Mouse (Mus musculus) lung, postnatal 4 days (tissue): ENCODE data around the gene Tmem161b.
"Not testable (repeated sequence)": the region's sequence is repeated elsewhere in the genome, so short reads cannot be mapped to it uniquely, and the experiment has no call there.

Experiments
- DNase-seq, 2 experiments: peaks; one replicate each; pipeline ENCODE4 v3.0.0; 2021

Tmem161b gene

GRCm38 (mm10) chr13:84221820-84222681, at the start of gene Tmem161b:
TSS of gene Tmem161b (plus strand) at chr13:84222296.
- DNase-seq, result peak; percentile 90 to 94

GRCm38 (mm10) chr13:84185835-84186234, 36.3 kb upstream of the Tmem161b start:
- not testable (repeated sequence) for DNase-seq

GRCm38 (mm10) chr13:84192723-84193122, 29.4 kb upstream of the Tmem161b start:
- DNase-seq, result no peak

GRCm38 (mm10) chr13:84222682-84222992, 541 bp downstream of the Tmem161b start:
- DNase-seq, result no peak

GRCm38 (mm10) chr13:84223018-84223417, 922 bp downstream of the Tmem161b start:
- DNase-seq, result no peak

GRCm38 (mm10) chr13:84234019-84234418, 11.9 kb downstream of the Tmem161b start:
- no peak for DNase-seq

- no peak for DNase-seq
Observed at GRCm38 (mm10) chr13:84236768-84237167, 14.7 kb downstream of the Tmem161b start.

- no peak for DNase-seq
Observed at GRCm38 (mm10) chr13:84238184-84238583, 16.1 kb downstream of the Tmem161b start.

GRCm38 (mm10) chr13:84248065-84248464, 26.0 kb downstream of the Tmem161b start:
- DNase-seq, result no peak

- DNase-seq, result no peak
Observed at GRCm38 (mm10) chr13:84251295-84251694, 29.2 kb downstream of the Tmem161b start.

- no peak for DNase-seq
Observed at GRCm38 (mm10) chr13:84255047-84255446, 33.0 kb downstream of the Tmem161b start.

GRCm38 (mm10) chr13:84264418-84264817, 42.3 kb downstream of the Tmem161b start:
- not testable (repeated sequence) for DNase-seq

GRCm38 (mm10) chr13:84276246-84276645, 54.1 kb downstream of the Tmem161b start:
- no peak for DNase-seq

- DNase-seq, result no peak
Observed at GRCm38 (mm10) chr13:84280352-84280751, 58.3 kb downstream of the Tmem161b start.

GRCm38 (mm10) chr13:84282966-84283365, 60.9 kb downstream of the Tmem161b start:
- DNase-seq, result no peak

GRCm38 (mm10) chr13:84284764-84285558, 62.9 kb downstream of the Tmem161b start:
- no peak for DNase-seq

- no peak for DNase-seq
Observed at GRCm38 (mm10) chr13:84285559-84285945, 63.5 kb downstream of the Tmem161b start.

- no peak for DNase-seq
Observed at GRCm38 (mm10) chr13:84299445-84300053, 77.5 kb downstream of the Tmem161b start.

GRCm38 (mm10) chr13:84343272-84343671, 121.2 kb downstream of the Tmem161b start:
- no peak for DNase-seq

GRCm38 (mm10) chr13:84343691-84344495, 121.8 kb downstream of the Tmem161b start:
- no peak for DNase-seq

GRCm38 (mm10) chr13:84344711-84345110, 122.6 kb downstream of the Tmem161b start:
- no peak for DNase-seq

- DNase-seq, result no peak
Observed at GRCm38 (mm10) chr13:84345114-84345513, 123.0 kb downstream of the Tmem161b start.
